Mouse (Mus musculus): ENCODE data around the gene Panx1. TPM values are rescaled to one million over a fixed set of nuclear protein-coding genes. Genes with fewer than 3 reads are reported as not detected.

Panx1 gene
- polyA plus RNA-seq, 1 experiment from 2014 or later: 30.3 TPM

DNA sequence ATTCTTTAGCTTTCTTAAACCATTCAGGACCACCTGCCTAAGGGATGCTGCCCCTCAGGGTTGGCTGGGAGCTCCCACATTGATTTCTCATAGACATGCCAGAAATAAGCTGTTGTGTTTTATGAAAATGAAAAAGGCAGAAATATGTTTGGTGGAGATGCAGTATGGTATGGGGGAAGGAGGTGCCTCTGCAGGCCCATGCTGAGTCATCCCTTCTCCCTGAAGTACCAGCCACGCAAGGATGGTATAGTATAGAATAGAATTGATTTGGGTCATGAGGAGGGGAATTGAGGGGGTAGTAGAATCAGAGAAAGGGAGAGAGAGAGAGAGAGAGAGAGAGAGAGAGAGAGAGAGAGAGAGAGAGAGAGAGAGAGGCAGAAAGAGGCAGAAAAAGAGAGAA lies 90.6 kb downstream of the Panx1 start:
- H3K36me3 ChIP-seq (ENCODE audit: control insufficient read depth, insufficient read depth, low read length): no peaks in the 10 kb centered on the region
- H3K27me3 ChIP-seq (replicated peaks; ENCODE audit: control insufficient read depth, insufficient read depth, low read length): no peaks in the 10 kb centered on the region
- H3K27ac ChIP-seq (ENCODE audit: low read length): no peak overlapping the region
- no peak overlapping the region for H3K9ac ChIP-seq (ENCODE audit: low read depth, low read length)
- ATAC-seq: no peak
- no peak overlapping the region for H3K4me3 ChIP-seq (ENCODE audit: low read length)
- WGBS: 67% methylated on average over 1 of the region's 1 CpGs
- H3K9me3 ChIP-seq (ENCODE audit: control insufficient read depth, low read length): no peaks in the 10 kb centered on the region
- no peaks in the 10 kb centered on the region for H3K4me1 ChIP-seq (ENCODE audit: control insufficient read depth, insufficient read depth, low read length)
- H3K4me2 ChIP-seq (ENCODE audit: low read depth, low read length): no peak overlapping the region

Other genes with a start within 250 kb of the Panx1 start
- 0.32 TPM in 2 replicates for gene Gpr83, start 185.3 kb downstream of the Panx1 start, polyA plus RNA-seq (2015; fragmentation: Nextera tagmentation; extraction: Ambion mirVana)
- not detected in 2 replicates for gene Izumo1r, start 141.5 kb downstream of the Panx1 start, polyA plus RNA-seq (2015; fragmentation: Nextera tagmentation; extraction: Ambion mirVana)
- not detected in 2 replicates for gene Hephl1, start 66.6 kb upstream of the Panx1 start, polyA plus RNA-seq (2015; fragmentation: Nextera tagmentation; extraction: Ambion mirVana)
- gene Vstm5, start 193.6 kb upstream of the Panx1 start, polyA plus RNA-seq (2015; fragmentation: Nextera tagmentation; extraction: Ambion mirVana): 7.7 and 9.2 TPM in 2 replicates
- 26.6 and 27.4 TPM in 2 replicates for gene Med17, start 234.5 kb upstream of the Panx1 start, polyA plus RNA-seq (2015; fragmentation: Nextera tagmentation; extraction: Ambion mirVana)

Data from intestine, embryonic 16.5 days (tissue).